ENCODE assay signal across 8 mouse cellular contexts in the genomic region with DNA sequence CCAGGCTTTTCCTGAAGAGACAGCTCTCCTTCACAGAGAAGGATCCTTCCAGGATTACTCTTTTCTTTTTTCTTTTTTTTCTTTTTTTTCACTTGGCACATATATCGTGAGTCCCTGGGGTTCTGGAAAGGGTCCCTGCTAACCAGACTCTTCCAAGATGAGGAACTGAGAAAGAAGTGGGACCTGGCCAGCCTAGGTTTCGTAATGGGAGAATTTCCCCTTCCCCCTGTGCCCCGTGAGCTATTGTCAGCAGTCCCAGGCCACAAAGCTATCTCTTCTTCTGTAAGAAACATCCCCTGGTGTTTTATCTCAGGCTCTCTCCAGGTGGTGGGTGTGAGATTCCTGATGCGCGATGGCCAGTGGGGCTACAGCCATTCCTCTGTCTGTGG. TPM values are rescaled to one million over a fixed set of nuclear protein-coding genes. Genes with fewer than 3 reads are reported as not detected.
DNase-seq lines count a peak whose midpoint lies in the region; ATAC-seq and TF ChIP-seq lines count a peak whose summit lies in the region.

No protein-coding gene starts in this region.

- H3K9me3 ChIP-seq in hindbrain, embryonic 10.5 days: no peaks in the 10 kb centered on the region
- H3K9me3 ChIP-seq in hindbrain, embryonic 11.5 days (ENCODE audit: control insufficient read depth, low read length): no peaks in the 10 kb centered on the region
- H3K9me3 ChIP-seq in embryonic facial prominence, embryonic 12.5 days: no peaks in the 10 kb centered on the region
- no peaks in the 10 kb centered on the region for H3K9me3 ChIP-seq in intestine, postnatal 0 days (ENCODE audit: control insufficient read depth)
- no peaks in the 10 kb centered on the region for H3K9me3 ChIP-seq in midbrain, embryonic 15.5 days

- H3K27ac ChIP-seq in hindbrain, embryonic 10.5 days: peak overlapping the region; percentile 91
- no peak overlapping the region for H3K27ac ChIP-seq in hindbrain, embryonic 11.5 days (ENCODE audit: low read depth, low read length)
- H3K27ac ChIP-seq in embryonic facial prominence, embryonic 12.5 days: no peak overlapping the region
- no peak overlapping the region; the same call in 1 of the 2 replicates for H3K27ac ChIP-seq in intestine, postnatal 0 days (ENCODE audit: low read depth, low read length)
- H3K27ac ChIP-seq in midbrain, embryonic 15.5 days: no peak overlapping the region

- no peak overlapping the region for H3K9ac ChIP-seq in hindbrain, embryonic 11.5 days (ENCODE audit: low read depth, low read length)
- no peak overlapping the region for H3K9ac ChIP-seq in embryonic facial prominence, embryonic 12.5 days
- no peak overlapping the region for H3K9ac ChIP-seq in intestine, postnatal 0 days (ENCODE audit: low read depth, low read length)
- 0 out of 2 replicates have a peak overlapping the region, but pooled peaks have one; percentile 47 for H3K9ac ChIP-seq in midbrain, embryonic 15.5 days

- no peak for DNase-seq in hindbrain, embryonic 10.5 days (ENCODE audit: low spot score)
- DNase-seq in hindbrain, embryonic 11.5 days (ENCODE audit: low spot score): no peak
- DNase-seq in left cerebral cortex, adult 11 months (ENCODE audit: low spot score): no peak
- DNase-seq in adrenal gland, postnatal 14 days: no peak

- TF ChIP-seq CTCF in intestine, postnatal 0 days (IDR thresholded peaks at IDR 0.05; ENCODE audit: low read depth): no peak

- no peaks in the 10 kb centered on the region for H3K27me3 ChIP-seq in hindbrain, embryonic 10.5 days (ENCODE audit: insufficient read depth, poor library complexity, severe bottlenecking)
- H3K27me3 ChIP-seq in hindbrain, embryonic 11.5 days (ENCODE audit: control insufficient read depth, insufficient read depth, low read length): no peaks in the 10 kb centered on the region
- H3K27me3 ChIP-seq in embryonic facial prominence, embryonic 12.5 days: no peaks in the 10 kb centered on the region
- no peaks in the 10 kb centered on the region for H3K27me3 ChIP-seq in intestine, postnatal 0 days (replicated peaks; ENCODE audit: control insufficient read depth, insufficient read depth, low read length)
- no peaks in the 10 kb centered on the region for H3K27me3 ChIP-seq in midbrain, embryonic 15.5 days (replicated peaks)

- H3K4me1 ChIP-seq in hindbrain, embryonic 10.5 days (replicated peaks): peaks cover 48% of the 10 kb centered on the region
- no peaks in the 10 kb centered on the region for H3K4me1 ChIP-seq in hindbrain, embryonic 11.5 days (replicated peaks; ENCODE audit: control insufficient read depth, insufficient read depth, low read length)
- peaks cover 28% of the 10 kb centered on the region for H3K4me1 ChIP-seq in embryonic facial prominence, embryonic 12.5 days
- H3K4me1 ChIP-seq in intestine, postnatal 0 days (replicated peaks; ENCODE audit: control insufficient read depth, insufficient read depth, low read length): peaks cover 3% of the 10 kb centered on the region
- H3K4me1 ChIP-seq in midbrain, embryonic 15.5 days: peaks cover 21% of the 10 kb centered on the region

- WGBS in hindbrain, embryonic 10.5 days: 42% methylated on average over 5 of the region's 5 CpGs
- WGBS in hindbrain, embryonic 11.5 days: 45% methylated on average over 5 of the region's 5 CpGs
- 50% methylated on average over 5 of the region's 5 CpGs for WGBS in embryonic facial prominence, embryonic 12.5 days
- 67% methylated on average over 5 of the region's 5 CpGs for WGBS in intestine, postnatal 0 days
- 39% methylated on average over 5 of the region's 5 CpGs for WGBS in midbrain, embryonic 15.5 days

- H3K36me3 ChIP-seq in hindbrain, embryonic 10.5 days: peaks cover 28% of the 10 kb centered on the region
- no peaks in the 10 kb centered on the region for H3K36me3 ChIP-seq in hindbrain, embryonic 11.5 days (ENCODE audit: control insufficient read depth, insufficient read depth, low read length)
- 0 out of 2 replicates have a peak, but pooled peaks cover 11% of the 10 kb centered on the region for H3K36me3 ChIP-seq in embryonic facial prominence, embryonic 12.5 days
- peaks cover 14% of the 10 kb centered on the region for H3K36me3 ChIP-seq in intestine, postnatal 0 days (ENCODE audit: control insufficient read depth, insufficient read depth)
- no peaks in the 10 kb centered on the region for H3K36me3 ChIP-seq in midbrain, embryonic 15.5 days (replicated peaks)

- ATAC-seq in hindbrain, embryonic 11.5 days (ENCODE audit: low FRiP score): no peak
- ATAC-seq in embryonic facial prominence, embryonic 12.5 days (ENCODE audit: insufficient number of reproducible peaks, insufficient read depth, low FRiP score, low TSS enrichment): no peak
- ATAC-seq in intestine, postnatal 0 days: no peak
- ATAC-seq in midbrain, embryonic 15.5 days (replicated peaks): no peak
- ATAC-seq in frontal cortex, adult (ENCODE audit: low TSS enrichment): no peak

- no peak overlapping the region for H3K4me2 ChIP-seq in hindbrain, embryonic 11.5 days (replicated peaks; ENCODE audit: low read depth, low read length)
- H3K4me2 ChIP-seq in embryonic facial prominence, embryonic 12.5 days (replicated peaks): peak overlapping the region; percentile 73
- peak overlapping the region; percentile 88; the same call in 1 of the 2 replicates for H3K4me2 ChIP-seq in intestine, postnatal 0 days (replicated peaks; ENCODE audit: low read depth)
- H3K4me2 ChIP-seq in midbrain, embryonic 15.5 days: peak overlapping the region; percentile 83; the same call in 1 of the 2 replicates

- peak overlapping the region; percentile 64; the same call in 1 of the 2 replicates for H3K4me3 ChIP-seq in hindbrain, embryonic 10.5 days
- no peak overlapping the region for H3K4me3 ChIP-seq in hindbrain, embryonic 11.5 days (ENCODE audit: low read depth, low read length)
- peak overlapping the region; percentile 50 for H3K4me3 ChIP-seq in embryonic facial prominence, embryonic 12.5 days
- no peak overlapping the region; the same call in 1 of the 2 replicates for H3K4me3 ChIP-seq in intestine, postnatal 0 days (ENCODE audit: low read depth, low read length)
- H3K4me3 ChIP-seq in midbrain, embryonic 15.5 days: no peak overlapping the region

RNA-seq across cellular contexts. Expression of gene Ctsz, which starts 0.6 kb away (rescaled TPM):
- polyA plus RNA-seq in hindbrain, embryonic 10.5 days (2016; fragmentation: Nextera tagmentation; extraction: Ambion mirVana): 104 and 109 TPM in 2 replicates
- 90.2 and 93.7 TPM in 2 replicates for polyA plus RNA-seq in hindbrain, embryonic 11.5 days (2014; fragmentation: Nextera tagmentation; extraction: Ambion mirVana)
- 115 and 116 TPM in 2 replicates for polyA plus RNA-seq in embryonic facial prominence, embryonic 12.5 days (2016; fragmentation: Nextera tagmentation; extraction: Ambion mirVana)
- 829 and 892 TPM in 2 replicates for polyA plus RNA-seq in intestine, postnatal 0 days (2015; fragmentation: Nextera tagmentation; extraction: Ambion mirVana)
- 63.8 and 79.7 TPM in 2 replicates for polyA plus RNA-seq in midbrain, embryonic 15.5 days (2015; fragmentation: Nextera tagmentation; extraction: Ambion mirVana)
- 154 and 160 TPM in 2 replicates for total RNA-seq in adrenal gland, postnatal 14 days (2021)

RNA-seq across cellular contexts. Expression of gene Tubb1, which starts 11.1 kb away (rescaled TPM):
- polyA plus RNA-seq in hindbrain, embryonic 10.5 days (2016; fragmentation: Nextera tagmentation; extraction: Ambion mirVana): 5.5 and 5.7 TPM in 2 replicates
- polyA plus RNA-seq in hindbrain, embryonic 11.5 days (2014; fragmentation: Nextera tagmentation; extraction: Ambion mirVana): 5.3 and 5.7 TPM in 2 replicates
- 4.0 and 4.4 TPM in 2 replicates for polyA plus RNA-seq in embryonic facial prominence, embryonic 12.5 days (2016; fragmentation: Nextera tagmentation; extraction: Ambion mirVana)
- not detected in 2 replicates for polyA plus RNA-seq in intestine, postnatal 0 days (2015; fragmentation: Nextera tagmentation; extraction: Ambion mirVana)
- polyA plus RNA-seq in midbrain, embryonic 15.5 days (2015; fragmentation: Nextera tagmentation; extraction: Ambion mirVana): 0.50 and 0.79 TPM in 2 replicates
- total RNA-seq in adrenal gland, postnatal 14 days (2021): 1.0 and 2.7 TPM in 2 replicates

RNA-seq across cellular contexts. Expression of gene Nelfcd, which starts 23.8 kb away (rescaled TPM):
- 196 TPM in 2 replicates for polyA plus RNA-seq in hindbrain, embryonic 10.5 days (2016; fragmentation: Nextera tagmentation; extraction: Ambion mirVana)
- polyA plus RNA-seq in hindbrain, embryonic 11.5 days (2014; fragmentation: Nextera tagmentation; extraction: Ambion mirVana): 158 and 163 TPM in 2 replicates
- 177 and 179 TPM in 2 replicates for polyA plus RNA-seq in embryonic facial prominence, embryonic 12.5 days (2016; fragmentation: Nextera tagmentation; extraction: Ambion mirVana)
- polyA plus RNA-seq in intestine, postnatal 0 days (2015; fragmentation: Nextera tagmentation; extraction: Ambion mirVana): 31.0 and 32.1 TPM in 2 replicates
- polyA plus RNA-seq in midbrain, embryonic 15.5 days (2015; fragmentation: Nextera tagmentation; extraction: Ambion mirVana): 114 and 118 TPM in 2 replicates
- total RNA-seq in adrenal gland, postnatal 14 days (2021): 51.5 and 63.4 TPM in 2 replicates

RNA-seq across cellular contexts. Expression of gene Atp5e, which starts 24.5 kb away (rescaled TPM):
- polyA plus RNA-seq in hindbrain, embryonic 10.5 days (2016; fragmentation: Nextera tagmentation; extraction: Ambion mirVana): 623 and 749 TPM in 2 replicates
- polyA plus RNA-seq in hindbrain, embryonic 11.5 days (2014; fragmentation: Nextera tagmentation; extraction: Ambion mirVana): 686 and 740 TPM in 2 replicates
- 828 TPM in 2 replicates for polyA plus RNA-seq in embryonic facial prominence, embryonic 12.5 days (2016; fragmentation: Nextera tagmentation; extraction: Ambion mirVana)
- 1,035 and 1,046 TPM in 2 replicates for polyA plus RNA-seq in intestine, postnatal 0 days (2015; fragmentation: Nextera tagmentation; extraction: Ambion mirVana)
- polyA plus RNA-seq in midbrain, embryonic 15.5 days (2015; fragmentation: Nextera tagmentation; extraction: Ambion mirVana): 656 and 712 TPM in 2 replicates
- 463 and 499 TPM in 2 replicates for total RNA-seq in adrenal gland, postnatal 14 days (2021)

RNA-seq across cellular contexts. Expression of gene Prelid3b, which starts 33.4 kb away (rescaled TPM):
- 122 and 127 TPM in 2 replicates for polyA plus RNA-seq in hindbrain, embryonic 10.5 days (2016; fragmentation: Nextera tagmentation; extraction: Ambion mirVana)
- 130 and 141 TPM in 2 replicates for polyA plus RNA-seq in hindbrain, embryonic 11.5 days (2014; fragmentation: Nextera tagmentation; extraction: Ambion mirVana)
- polyA plus RNA-seq in embryonic facial prominence, embryonic 12.5 days (2016; fragmentation: Nextera tagmentation; extraction: Ambion mirVana): 101 and 105 TPM in 2 replicates
- 108 and 109 TPM in 2 replicates for polyA plus RNA-seq in intestine, postnatal 0 days (2015; fragmentation: Nextera tagmentation; extraction: Ambion mirVana)
- 108 and 113 TPM in 2 replicates for polyA plus RNA-seq in midbrain, embryonic 15.5 days (2015; fragmentation: Nextera tagmentation; extraction: Ambion mirVana)
- total RNA-seq in adrenal gland, postnatal 14 days (2021): 177 and 185 TPM in 2 replicates

Comparison
In these comparisons a context has a peak if more than half of its experiments do, and no peak if none do; other contexts are left out.
1. H3K4me3 ChIP-seq: peak in hindbrain, embryonic 10.5 days (single experiment) and embryonic facial prominence, embryonic 12.5 days (single experiment); none in hindbrain, embryonic 11.5 days (single experiment), intestine, postnatal 0 days (single experiment) and midbrain, embryonic 15.5 days (single experiment).